Mouse (Mus musculus) liver, postnatal 0 days (tissue): ENCODE data around the gene Slc22a16.
"Not testable (repeated sequence)": the region's sequence is repeated elsewhere in the genome, so short reads cannot be mapped to it uniquely, and the experiment has no call there.

Experiments
- CTCF ChIP-seq: sonication (generic); IDR thresholded peaks from 2 replicates; pipeline ENCODE4 v1.5.1; 2016; ENCODE audit warnings: antibody characterized with exemption, low read depth
- EP300 ChIP-seq: IDR thresholded peaks from 2 replicates; pipeline ENCODE4 v1.6.1; 2016; ENCODE audit warnings: antibody characterized with exemption, low read depth, mild to moderate bottlenecking

DNA sequence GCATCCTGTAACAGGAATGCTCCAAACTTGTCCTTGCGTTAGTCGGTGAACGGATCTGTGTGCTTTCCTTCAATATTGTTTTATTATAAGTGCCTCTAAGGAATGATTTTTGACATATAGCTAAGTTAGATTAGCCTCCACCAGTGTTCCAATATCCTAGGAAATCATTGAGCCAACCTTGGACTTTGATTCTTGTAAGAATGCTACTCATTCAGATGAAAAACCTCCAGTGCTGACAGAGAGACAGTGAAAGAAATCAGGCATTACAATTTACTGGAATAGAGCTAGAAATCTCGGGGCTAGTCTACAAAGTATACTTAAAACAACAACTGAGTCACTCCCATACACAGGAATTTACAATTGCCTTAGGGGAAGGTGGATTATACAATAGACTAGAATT lies 37.5 kb upstream of the Slc22a16 start:
- not testable (repeated sequence) for TF ChIP-seq CTCF, EP300
